Mouse (Mus musculus) layer of hippocampus, postnatal 36 days (tissue): ENCODE data around the gene Srrt. TPM values are rescaled to one million over a fixed set of nuclear protein-coding genes. Genes with fewer than 3 reads are reported as not detected.
"Not testable (repeated sequence)": the region's sequence is repeated elsewhere in the genome, so short reads cannot be mapped to it uniquely, and the experiment has no call there.

ENCODE experiments used
- DNase-seq, 2 experiments: peaks; one replicate each; pipeline ENCODE4 v3.0.0; 2022
- total RNA-seq, 2 experiments: library from RNA; stranded (reverse); gene quantifications; 2 replicates each; pipeline ENCODE4 v1.2.3; 2021

Srrt gene
- total RNA-seq, 2 experiments from 2014 or later: 209 to 228 TPM

GRCm38 (mm10) chr5:137295712-137296111, 11.8 kb downstream of the Srrt start:
- DNase-seq: no peak

DNA sequence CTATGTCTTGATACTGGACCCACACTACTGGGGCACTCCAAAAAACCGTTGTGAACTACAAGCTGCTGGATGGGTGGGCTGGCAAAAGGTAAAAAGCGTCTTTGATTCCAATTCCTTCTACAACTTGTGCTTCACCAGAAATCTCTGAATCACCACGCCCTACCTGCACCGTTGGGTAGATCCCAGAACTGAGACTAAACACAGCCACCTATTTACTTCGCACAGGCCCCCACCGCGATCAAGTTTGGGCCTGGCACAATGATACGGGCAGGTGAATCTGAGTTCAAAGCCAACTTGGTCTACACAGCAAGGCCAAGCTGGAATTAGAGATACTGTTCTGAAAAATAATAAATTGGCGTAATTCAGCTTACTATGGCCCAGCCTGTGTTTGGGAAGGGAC, 12.2 kb downstream of the Srrt start:
- DNase-seq: no peak

DNA sequence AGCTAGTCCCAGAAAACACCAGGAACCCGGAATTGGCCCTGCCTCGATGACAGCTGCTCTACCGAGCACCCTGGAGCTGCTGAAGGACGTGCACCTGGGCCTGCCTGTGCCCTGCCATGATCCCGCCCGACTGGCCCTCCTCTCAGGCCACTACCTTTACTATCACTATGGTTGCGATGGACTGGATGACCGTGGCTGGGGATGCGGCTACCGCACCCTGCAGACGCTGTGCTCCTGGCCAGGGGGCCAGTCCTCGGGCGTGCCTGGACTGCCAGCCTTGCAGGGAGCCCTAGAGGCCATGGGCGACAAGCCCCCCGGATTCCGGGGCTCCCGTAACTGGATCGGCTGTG, 12.8 kb downstream of the Srrt start:
- DNase-seq: no peak

DNA sequence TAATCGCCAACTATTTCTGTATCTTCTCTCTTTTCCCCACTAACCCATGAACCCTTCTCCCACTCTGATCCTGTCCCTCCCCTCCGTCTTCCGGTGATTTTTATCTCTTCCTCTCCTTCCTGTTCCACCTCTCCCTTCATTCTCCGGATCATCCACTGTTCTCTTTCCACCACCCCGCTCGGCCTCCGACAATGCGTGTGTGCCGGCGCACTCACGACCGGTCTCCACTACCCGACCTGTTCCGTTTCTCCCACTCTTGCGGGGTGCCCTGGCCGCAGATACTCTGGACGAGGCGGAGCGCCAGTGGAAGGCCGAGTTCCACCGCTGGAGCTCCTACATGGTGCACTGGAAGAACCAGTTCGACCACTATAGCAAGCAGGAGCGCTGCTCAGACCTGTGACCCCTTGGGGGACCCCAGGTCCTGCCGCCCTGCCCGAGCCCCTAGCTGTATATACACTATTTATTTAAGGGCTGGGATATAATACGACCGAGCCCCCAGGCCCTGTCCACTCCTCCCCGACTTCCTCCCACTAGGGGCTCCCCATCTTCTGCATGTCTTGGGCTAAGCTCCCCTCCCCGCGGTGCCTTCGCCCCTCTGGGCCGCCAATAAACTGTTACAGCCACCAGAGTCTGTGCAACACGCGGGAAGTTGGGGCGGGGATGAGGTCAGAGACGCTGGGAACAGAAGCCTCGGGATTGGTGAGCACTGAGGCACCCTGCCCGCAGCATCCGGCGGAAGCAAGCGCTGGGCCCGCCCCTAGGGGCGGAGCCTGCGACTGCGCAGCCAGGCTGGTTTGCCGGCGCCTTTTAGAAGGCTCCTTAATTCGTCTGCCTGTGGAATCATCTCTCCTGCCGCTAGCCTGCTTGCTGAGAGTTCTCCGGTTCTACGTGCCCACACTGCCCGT, 13.4 kb downstream of the Srrt start, which contains the start of gene Ufsp1:
Gene Ufsp1, plus strand, starts transcription at position 791 of the 905 bp plus-strand sequence.
- DNase-seq: peak; percentile 94 to 96

- peak; percentile 69 to 73 for DNase-seq
Measured at GRCm38 (mm10) chr5:137293282-137293681, 14.2 kb downstream of the Srrt start.

- DNase-seq: no peak
Measured at GRCm38 (mm10) chr5:137291381-137291926, 16.0 kb downstream of the Srrt start.

- no peak for DNase-seq
Measured at GRCm38 (mm10) chr5:137290677-137291076, 16.8 kb downstream of the Srrt start.

DNA sequence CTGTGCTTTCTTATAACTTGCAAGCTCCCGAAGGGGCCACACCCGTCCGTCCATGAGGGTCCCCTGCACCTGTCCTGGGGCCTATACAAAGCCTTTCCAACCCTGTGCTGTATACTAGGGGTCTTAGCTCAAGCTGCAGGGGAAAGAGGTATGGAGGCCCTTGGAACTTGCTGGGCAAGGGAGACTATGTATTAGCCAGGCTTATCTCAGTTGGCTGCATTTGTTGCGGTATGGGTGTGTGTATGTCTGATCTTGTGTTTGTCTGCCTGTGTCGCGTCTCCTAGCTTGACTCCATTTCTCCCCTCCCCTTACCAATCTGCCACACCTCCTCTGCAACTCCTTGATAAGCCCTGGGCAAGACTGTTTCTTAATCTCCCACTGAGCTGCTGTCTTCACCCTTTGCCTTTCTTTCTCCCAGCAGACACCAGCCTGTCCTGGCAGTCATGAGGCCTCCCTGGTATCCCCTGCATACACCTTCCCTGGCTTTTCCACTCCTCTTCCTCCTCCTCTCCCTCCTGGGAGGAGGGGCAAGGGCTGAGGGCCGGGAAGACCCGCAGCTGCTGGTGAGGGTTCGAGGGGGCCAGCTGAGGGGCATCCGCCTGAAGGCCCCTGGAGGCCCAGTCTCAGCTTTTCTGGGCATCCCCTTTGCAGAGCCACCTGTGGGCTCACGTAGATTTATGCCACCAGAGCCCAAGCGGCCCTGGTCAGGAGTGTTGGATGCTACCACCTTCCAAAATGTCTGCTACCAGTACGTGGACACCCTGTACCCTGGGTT, 17.7 kb downstream of the Srrt start:
- no peak for DNase-seq

- peak; percentile 43 to 56 for DNase-seq
Measured at GRCm38 (mm10) chr5:137288999-137289470, 18.4 kb downstream of the Srrt start.

DNA sequence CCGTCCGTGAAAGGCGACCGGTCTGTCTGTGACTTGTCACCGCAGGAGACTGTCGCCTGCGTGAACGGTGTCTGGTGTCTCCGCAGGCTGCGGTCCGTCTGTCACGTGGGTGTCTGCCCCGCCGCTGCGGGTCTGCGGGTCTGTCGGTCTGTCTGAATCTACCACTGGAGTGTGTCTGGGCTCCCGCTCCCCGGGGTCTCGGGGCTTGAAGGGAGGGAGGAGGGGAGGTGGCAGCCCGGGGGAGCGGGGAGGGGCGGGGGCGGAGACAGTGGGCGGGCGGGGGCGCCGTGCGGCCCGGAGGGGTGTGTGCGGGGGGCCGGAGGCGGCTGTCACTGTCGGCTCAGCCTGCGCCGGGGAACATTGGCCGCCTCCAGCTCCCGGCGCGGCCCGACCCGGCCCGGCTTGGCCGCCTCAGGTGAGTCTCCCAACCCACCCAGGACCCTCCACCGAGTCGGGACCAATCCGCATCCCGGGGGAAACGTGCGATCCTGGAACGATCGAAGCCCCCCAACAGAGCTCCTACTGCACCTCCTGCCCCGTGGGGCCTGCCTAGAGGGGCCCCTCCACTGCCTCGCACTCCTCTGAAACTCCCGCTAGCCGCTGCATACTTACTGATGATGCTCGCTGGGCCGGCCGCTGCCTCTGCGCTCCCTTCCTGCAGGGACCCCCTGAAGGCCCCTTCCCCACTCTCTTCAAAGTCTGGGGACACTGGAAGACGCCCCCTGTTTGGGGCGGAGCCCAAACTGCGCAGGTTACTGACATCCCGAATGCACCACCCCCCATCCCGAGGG, 19.3 kb downstream of the Srrt start:
- DNase-seq: peak; percentile 57 to 61

GRCm38 (mm10) chr5:137287032-137287952, 20.2 kb downstream of the Srrt start, which contains the start of gene Ache:
Gene Ache, plus strand, starts transcription at chr5:137287519.
- peak; percentile 67 to 68 for DNase-seq

DNA sequence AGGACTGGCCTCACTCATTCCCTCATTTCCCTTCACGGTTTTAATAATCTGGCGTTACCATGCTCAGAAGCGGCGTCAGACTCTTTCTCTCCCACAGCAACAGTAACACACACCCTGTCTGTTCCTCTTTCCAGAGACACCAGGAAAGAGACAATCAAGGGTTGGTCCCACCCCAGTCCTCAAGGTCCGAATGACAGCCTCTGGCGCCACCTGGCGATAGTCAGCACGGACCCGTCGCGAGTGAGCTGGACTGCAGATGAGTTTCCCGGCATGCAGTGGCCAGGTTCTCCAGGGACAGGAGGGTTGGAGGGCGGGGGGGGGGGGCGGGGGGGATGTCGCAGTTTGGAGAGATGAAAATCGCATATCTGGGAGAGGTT, 20.8 kb downstream of the Srrt start:
- peak; percentile 87 to 88 for DNase-seq

DNA sequence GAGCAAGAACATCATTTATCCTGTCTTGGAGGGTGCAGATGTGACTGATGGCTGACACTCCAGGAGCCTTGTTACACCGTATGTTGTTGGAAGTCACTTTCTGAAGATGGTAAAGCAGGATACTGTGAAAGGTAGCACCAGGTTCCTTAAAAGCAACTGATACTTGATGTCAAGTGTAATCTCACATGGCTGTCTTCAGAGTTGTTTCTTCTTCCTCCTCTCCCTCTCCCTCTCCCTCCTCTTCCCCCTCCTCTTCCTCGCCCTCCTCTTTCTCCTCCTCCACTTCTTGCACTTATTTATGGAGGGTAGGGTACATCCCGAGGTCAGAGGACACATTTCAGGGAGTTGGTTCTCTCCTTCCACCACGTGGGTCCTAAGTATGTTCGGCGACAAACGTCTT, 21.5 kb downstream of the Srrt start:
- no peak for DNase-seq

DNA sequence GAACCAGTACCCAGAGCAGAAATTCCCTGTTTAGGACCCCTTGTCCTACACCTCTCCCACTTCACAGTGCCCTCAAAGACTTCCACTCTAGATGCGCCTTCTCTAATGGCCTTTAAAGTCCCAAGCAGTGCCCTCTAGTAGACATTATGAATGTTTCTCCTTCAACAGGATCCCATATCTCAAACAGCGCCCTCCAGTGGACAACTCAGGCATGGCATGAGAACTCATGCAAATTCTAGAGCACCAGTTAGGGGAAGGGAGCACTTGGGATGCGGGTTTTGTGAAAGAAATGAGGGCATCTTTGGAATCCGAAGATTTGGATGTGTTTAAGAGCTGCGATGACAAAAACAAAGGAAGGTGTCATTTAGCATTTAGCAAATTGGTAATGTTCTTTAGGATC, 22.4 kb downstream of the Srrt start:
- DNase-seq: no peak

DNA sequence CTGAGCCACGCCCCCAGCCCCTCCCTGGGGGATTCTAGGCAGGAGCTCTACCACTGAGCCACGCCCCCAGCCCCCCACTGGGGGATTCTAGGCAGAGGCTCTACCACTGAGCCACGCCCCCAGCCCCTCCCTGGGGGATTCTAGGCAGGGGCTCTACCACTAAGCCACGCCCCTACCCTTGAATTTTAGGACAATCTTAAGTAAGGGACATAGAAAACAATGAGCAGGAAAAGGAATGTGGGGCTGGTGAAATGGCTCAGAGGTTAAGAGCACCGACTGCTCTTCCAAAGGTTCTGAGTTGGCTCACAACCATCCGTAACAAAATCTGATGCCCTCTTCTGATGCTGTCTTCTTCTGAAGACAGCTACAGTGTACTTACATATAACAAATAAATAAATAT, 23.1 kb downstream of the Srrt start:
- not testable (repeated sequence) for DNase-seq

GRCm38 (mm10) chr5:137277360-137278342, 29.8 kb downstream of the Srrt start:
- DNase-seq: no peak

GRCm38 (mm10) chr5:137268131-137268910, 39.2 kb downstream of the Srrt start:
- no peak for DNase-seq

DNA sequence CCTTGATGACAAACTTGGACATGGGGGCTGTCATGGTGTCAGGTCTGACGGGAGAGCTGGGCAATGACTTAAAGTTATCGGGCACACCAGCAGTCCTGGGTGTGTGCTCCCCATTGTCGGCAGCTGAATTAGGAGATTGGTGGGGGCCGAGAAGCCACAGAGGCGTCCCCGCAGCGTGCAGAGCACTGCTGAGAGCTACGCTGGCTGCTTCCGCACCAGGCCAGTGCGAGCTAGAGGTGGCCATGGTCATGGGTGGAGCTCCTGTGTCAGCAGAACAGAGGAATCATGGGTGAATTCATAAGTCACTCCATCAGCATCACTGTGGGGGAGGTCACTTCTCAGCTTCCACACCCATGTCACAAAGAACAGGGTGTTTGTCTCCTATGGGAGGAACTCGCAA, 42.7 kb downstream of the Srrt start:
- DNase-seq: no peak
